Mouse (Mus musculus): Measurements from ENCODE around the gene Trappc2. TPM values are rescaled to one million over a fixed set of nuclear protein-coding genes. Genes with fewer than 3 reads are reported as not detected.
A peak's percentile ranks its signal among the peaks of the same experiment; 100 is the strongest.

The Trappc2 gene
- polyA plus RNA-seq, 1 experiment, result 0.22 TPM

GRCm38 (mm10) chrX:166453532-166453931 lies 13.2 kb downstream of the Trappc2 start:
- Histone ChIP-seq H3K27ac (ENCODE audit: insufficient read depth, low read depth, low read length) (no peak overlapping the region), H3K36me3 (ENCODE audit: control insufficient read depth, insufficient read depth, low read length) (peaks cover 4% of the 10 kb centered on the region; the same call in 1 of the 2 replicates), H3K27me3 (ENCODE audit: control insufficient read depth, insufficient read depth, low read length) (no peaks in the 10 kb centered on the region), H3K4me3 (ENCODE audit: low read depth, low read length) (no peak overlapping the region), H3K4me1 (ENCODE audit: control insufficient read depth, insufficient read depth, insufficient read length, low read length) (no peaks in the 10 kb centered on the region)
- TF ChIP-seq POLR2A (IDR thresholded peaks at IDR 0.05; ENCODE audit: low read depth, low read length) (no peak), CTCF (IDR thresholded peaks at IDR 0.05; ENCODE audit: extremely low read depth, insufficient read length, insufficient replicate concordance, low read depth, low read length) (no peak)
- WGBS, result 69% methylated on average over 6 of the region's 6 CpGs

GRCm38 (mm10) chrX:166454331-166454730 lies 14.0 kb downstream of the Trappc2 start:
- WGBS, result 75% methylated on average over 3 of the region's 3 CpGs
- no peak overlapping the region for H3K4me3 ChIP-seq (ENCODE audit: low read depth, low read length)
- H3K27me3 ChIP-seq (ENCODE audit: control insufficient read depth, insufficient read depth, low read length), result no peaks in the 10 kb centered on the region
- no peak overlapping the region for H3K27ac ChIP-seq (ENCODE audit: insufficient read depth, low read depth, low read length)
- TF ChIP-seq CTCF (IDR thresholded peaks at IDR 0.05; ENCODE audit: extremely low read depth, insufficient read length, insufficient replicate concordance, low read depth, low read length), result no peak
- TF ChIP-seq POLR2A (IDR thresholded peaks at IDR 0.05; ENCODE audit: low read depth, low read length), result no peak
- peaks cover 4% of the 10 kb centered on the region; the same call in 1 of the 2 replicates for H3K36me3 ChIP-seq (ENCODE audit: control insufficient read depth, insufficient read depth, low read length)
- H3K4me1 ChIP-seq (ENCODE audit: control insufficient read depth, insufficient read depth, insufficient read length, low read length), result no peaks in the 10 kb centered on the region

- H3K27ac ChIP-seq (ENCODE audit: insufficient read depth, low read depth, low read length), result no peak overlapping the region
- 94% methylated on average over 1 of the region's 1 CpGs for WGBS
- no peaks in the 10 kb centered on the region for H3K4me1 ChIP-seq (ENCODE audit: control insufficient read depth, insufficient read depth, insufficient read length, low read length)
- no peak overlapping the region for H3K4me3 ChIP-seq (ENCODE audit: low read depth, low read length)
- no peaks in the 10 kb centered on the region for H3K27me3 ChIP-seq (ENCODE audit: control insufficient read depth, insufficient read depth, low read length)
- peaks cover 4% of the 10 kb centered on the region; the same call in 1 of the 2 replicates for H3K36me3 ChIP-seq (ENCODE audit: control insufficient read depth, insufficient read depth, low read length)
- no peak for TF ChIP-seq POLR2A (IDR thresholded peaks at IDR 0.05; ENCODE audit: low read depth, low read length)
- TF ChIP-seq CTCF (IDR thresholded peaks at IDR 0.05; ENCODE audit: extremely low read depth, insufficient read length, insufficient replicate concordance, low read depth, low read length), result no peak
Observed at GRCm38 (mm10) chrX:166455525-166455924, 15.2 kb downstream of the Trappc2 start.

GRCm38 (mm10) chrX:166468321-166468720 lies 27.9 kb downstream of the Trappc2 start:
- TF ChIP-seq CTCF (IDR thresholded peaks at IDR 0.05; ENCODE audit: extremely low read depth, insufficient read length, insufficient replicate concordance, low read depth, low read length), result no peak
- TF ChIP-seq POLR2A (IDR thresholded peaks at IDR 0.05; ENCODE audit: low read depth, low read length), result no peak
- H3K27me3 ChIP-seq (ENCODE audit: control insufficient read depth, insufficient read depth, low read length), result no peaks in the 10 kb centered on the region
- peaks cover 2% of the 10 kb centered on the region; the same call in 1 of the 2 replicates for H3K36me3 ChIP-seq (ENCODE audit: control insufficient read depth, insufficient read depth, low read length)
- no peak overlapping the region for H3K4me3 ChIP-seq (ENCODE audit: low read depth, low read length)
- H3K4me1 ChIP-seq (ENCODE audit: control insufficient read depth, insufficient read depth, insufficient read length, low read length), result 0 out of 2 replicates have a peak, but pooled peaks cover 2% of the 10 kb centered on the region
- H3K27ac ChIP-seq (ENCODE audit: insufficient read depth, low read depth, low read length), result no peak overlapping the region
- WGBS, result 93% methylated on average over 7 of the region's 7 CpGs

GRCm38 (mm10) chrX:166472612-166473011 lies 32.2 kb downstream of the Trappc2 start:
- H3K27me3 ChIP-seq (ENCODE audit: control insufficient read depth, insufficient read depth, low read length), result no peaks in the 10 kb centered on the region
- no peak overlapping the region for H3K27ac ChIP-seq (ENCODE audit: insufficient read depth, low read depth, low read length)
- H3K4me1 ChIP-seq (ENCODE audit: control insufficient read depth, insufficient read depth, insufficient read length, low read length), result peaks cover 6% of the 10 kb centered on the region; the same call in 1 of the 2 replicates
- H3K36me3 ChIP-seq (ENCODE audit: control insufficient read depth, insufficient read depth, low read length), result peaks cover 3% of the 10 kb centered on the region; the same call in 1 of the 2 replicates
- TF ChIP-seq CTCF (IDR thresholded peaks at IDR 0.05; ENCODE audit: extremely low read depth, insufficient read length, insufficient replicate concordance, low read depth, low read length), result no peak
- no peak for TF ChIP-seq POLR2A (IDR thresholded peaks at IDR 0.05; ENCODE audit: low read depth, low read length)
- WGBS, result 43% methylated on average over 6 of the region's 6 CpGs
- H3K4me3 ChIP-seq (ENCODE audit: low read depth, low read length), result no peak overlapping the region

GRCm38 (mm10) chrX:166477393-166477792 lies 37.0 kb downstream of the Trappc2 start:
- Histone ChIP-seq H3K4me1 (ENCODE audit: control insufficient read depth, insufficient read depth, insufficient read length, low read length) (peaks cover 8% of the 10 kb centered on the region; the same call in 1 of the 2 replicates), H3K36me3 (ENCODE audit: control insufficient read depth, insufficient read depth, low read length) (peaks cover 3% of the 10 kb centered on the region; the same call in 1 of the 2 replicates), H3K4me3 (ENCODE audit: low read depth, low read length) (no peak overlapping the region), H3K27ac (ENCODE audit: insufficient read depth, low read depth, low read length) (no peak overlapping the region), H3K27me3 (ENCODE audit: control insufficient read depth, insufficient read depth, low read length) (no peaks in the 10 kb centered on the region)
- TF ChIP-seq CTCF (IDR thresholded peaks at IDR 0.05; ENCODE audit: extremely low read depth, insufficient read length, insufficient replicate concordance, low read depth, low read length) (no peak), POLR2A (IDR thresholded peaks at IDR 0.05; ENCODE audit: low read depth, low read length) (no peak)
- WGBS, result 37% methylated on average over 6 of the region's 6 CpGs

- H3K4me1 ChIP-seq (ENCODE audit: control insufficient read depth, insufficient read depth, insufficient read length, low read length), result peaks cover 6% of the 10 kb centered on the region; the same call in 1 of the 2 replicates
- peak overlapping the region; percentile 98 for H3K4me3 ChIP-seq (ENCODE audit: low read depth, low read length)
- peak overlapping the region; percentile 92 for H3K27ac ChIP-seq (ENCODE audit: insufficient read depth, low read depth, low read length)
- 19% methylated on average over 28 of the region's 28 CpGs for WGBS
- H3K27me3 ChIP-seq (ENCODE audit: control insufficient read depth, insufficient read depth, low read length), result no peaks in the 10 kb centered on the region
- peaks cover 3% of the 10 kb centered on the region; the same call in 1 of the 2 replicates for H3K36me3 ChIP-seq (ENCODE audit: control insufficient read depth, insufficient read depth, low read length)
- TF ChIP-seq POLR2A (IDR thresholded peaks at IDR 0.05; ENCODE audit: low read depth, low read length), result no peak
- no peak for TF ChIP-seq CTCF (IDR thresholded peaks at IDR 0.05; ENCODE audit: extremely low read depth, insufficient read length, insufficient replicate concordance, low read depth, low read length)
Observed at GRCm38 (mm10) chrX:166478631-166479364, 38.4 kb downstream of the Trappc2 start.

All from small intestine, adult 2 months (tissue).